Mouse (Mus musculus) intestine, postnatal 0 days (tissue): ENCODE data around the gene Rxra. TPM values are rescaled to one million over a fixed set of nuclear protein-coding genes. Genes with fewer than 3 reads are reported as not detected.

Experiments
- ATAC-seq: fragments of 200-750 bp; cut with Nextera tagmentation; 2 replicates; pipeline ENCODE4 v1.8.0; 2017; ENCODE audit warnings: mild to moderate bottlenecking, moderate TSS enrichment, moderate library complexity
- H3K27ac ChIP-seq: fragments of 300-500 bp; sonication (generic); 2 replicates; pipeline ENCODE4 v1.5.1; 2014; ENCODE audit warnings: mild to moderate bottlenecking, low read depth, low read length, moderate library complexity
- H3K27me3 ChIP-seq: fragments of 300-500 bp; sonication (generic); replicated peaks from 2 replicates; pipeline ENCODE4 v1.6.1; 2014; ENCODE audit warnings: low read length, mixed read lengths; ENCODE audit not compliant: control insufficient read depth, insufficient read depth
- H3K36me3 ChIP-seq: fragments of 300-500 bp; sonication (generic); 2 replicates; pipeline ENCODE4 v1.6.1; 2014; ENCODE audit warnings: mild to moderate bottlenecking, moderate library complexity; ENCODE audit not compliant: control insufficient read depth, insufficient read depth
- H3K4me1 ChIP-seq: fragments of 300-500 bp; sonication (generic); replicated peaks from 2 replicates; pipeline ENCODE4 v1.6.1; 2014; ENCODE audit warnings: antibody characterized with exemption, low read length, mixed read lengths; ENCODE audit not compliant: control insufficient read depth, insufficient read depth
- H3K4me2 ChIP-seq: fragments of 300-500 bp; sonication (generic); replicated peaks from 2 replicates; pipeline ENCODE4 v1.6.1; 2014; ENCODE audit warnings: low read depth, mild to moderate bottlenecking, moderate library complexity
- H3K4me3 ChIP-seq: fragments of 300-500 bp; sonication (generic); 2 replicates; pipeline ENCODE4 v1.5.1; 2014; ENCODE audit warnings: low read depth, low read length
- H3K9ac ChIP-seq: fragments of 300-500 bp; sonication (generic); 2 replicates; pipeline ENCODE4 v1.6.1; 2014; ENCODE audit warnings: mild to moderate bottlenecking, low read depth, low read length
- H3K9me3 ChIP-seq: fragments of 300-500 bp; sonication (generic); 2 replicates; pipeline ENCODE4 v1.6.1; 2016; ENCODE audit warnings: mixed run types; ENCODE audit not compliant: control insufficient read depth
- CTCF ChIP-seq: sonication (generic); IDR thresholded peaks from 2 replicates; pipeline ENCODE4 v1.5.1; 2016; ENCODE audit warnings: low read depth, mild to moderate bottlenecking, control low read depth, antibody characterized with exemption, moderate library complexity
- WGBS: fragments of 180-500 bp; shearing (Covaris S2); extraction: QIAGEN DNeasy Blood & Tissue Kit; methylation state at CpG from one replicate; pipeline ENCODE4 v1.1.7; 2014; 5-methylcytosine and 5-hydroxymethylcytosine counted together
- polyA plus RNA-seq: library from polyadenylated mRNA; unstranded; fragments of >200 nt; fragmentation: Nextera tagmentation; extraction: Ambion mirVana; gene quantifications from 2 replicates; pipeline ENCODE4 v1.2.1, GENCODE M21; 2015

The Rxra gene
- polyA plus RNA-seq, 1 experiment from 2014 or later, result 9.0 TPM

DNA sequence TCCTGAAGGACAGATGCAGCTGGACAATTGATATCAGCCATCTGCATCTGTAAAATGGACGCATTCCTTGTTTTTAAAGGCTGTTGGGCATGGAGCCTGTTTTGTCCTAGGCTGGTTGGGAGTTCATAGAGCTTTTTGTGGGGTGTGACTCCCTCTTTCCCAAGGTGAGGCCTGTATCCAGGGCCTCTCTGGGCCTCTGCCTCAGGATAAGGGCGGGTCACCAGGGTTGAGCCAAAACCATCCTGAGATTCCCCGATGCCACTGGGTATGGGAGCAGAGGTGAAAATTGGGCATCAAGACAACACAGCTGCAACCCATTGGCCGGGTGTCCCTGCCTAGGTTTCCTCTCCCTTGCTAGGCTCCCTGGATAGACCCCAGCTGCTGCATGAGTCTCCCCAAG, 5.2 kb downstream of the Rxra start:
- 69% methylated on average over 4 of the region's 4 CpGs for WGBS
- no peak overlapping the region for H3K9ac ChIP-seq
- peaks cover 59% of the 10 kb centered on the region for H3K4me1 ChIP-seq
- TF ChIP-seq CTCF, result no peak
- H3K36me3 ChIP-seq, result no peaks in the 10 kb centered on the region
- no peak for ATAC-seq
- 0 out of 2 replicates have a peak overlapping the region, but pooled peaks have one; percentile 9 for H3K4me2 ChIP-seq
- H3K27me3 ChIP-seq, result no peaks in the 10 kb centered on the region
- H3K9me3 ChIP-seq, result no peaks in the 10 kb centered on the region
- H3K4me3 ChIP-seq, result no peak overlapping the region
- H3K27ac ChIP-seq, result 0 out of 2 replicates have a peak overlapping the region, but pooled peaks have one; percentile 21

DNA sequence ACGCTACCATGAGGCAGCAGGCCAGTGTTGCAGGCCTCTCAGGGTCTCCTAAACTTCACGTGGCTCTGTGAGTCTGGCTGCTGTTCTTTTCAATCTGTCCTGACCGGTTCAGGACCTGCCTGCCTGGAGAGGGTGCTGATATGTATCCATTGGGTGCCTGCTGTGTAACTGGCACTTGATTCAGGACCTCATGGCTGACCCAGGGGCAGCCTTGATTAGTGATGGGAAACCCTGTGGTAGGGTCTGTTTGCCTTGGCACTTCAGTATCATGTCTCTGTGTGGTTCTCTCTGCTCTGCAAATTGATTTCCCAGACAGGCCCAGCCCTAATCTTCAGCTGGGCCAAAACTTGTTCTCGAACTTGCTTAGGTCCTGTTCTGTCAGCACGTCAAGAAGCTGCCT, 5.9 kb downstream of the Rxra start:
- TF ChIP-seq CTCF, result no peak
- Histone ChIP-seq H3K4me3 (no peak overlapping the region), H3K27me3 (no peaks in the 10 kb centered on the region), H3K9ac (no peak overlapping the region), H3K9me3 (no peaks in the 10 kb centered on the region), H3K27ac (peak overlapping the region; percentile 54; the same call in 1 of the 2 replicates), H3K4me2 (no peak overlapping the region; the same call in 1 of the 2 replicates), H3K36me3 (no peaks in the 10 kb centered on the region), H3K4me1 (peaks cover 66% of the 10 kb centered on the region)
- 47% methylated on average over 5 of the region's 5 CpGs for WGBS
- no peak for ATAC-seq

DNA sequence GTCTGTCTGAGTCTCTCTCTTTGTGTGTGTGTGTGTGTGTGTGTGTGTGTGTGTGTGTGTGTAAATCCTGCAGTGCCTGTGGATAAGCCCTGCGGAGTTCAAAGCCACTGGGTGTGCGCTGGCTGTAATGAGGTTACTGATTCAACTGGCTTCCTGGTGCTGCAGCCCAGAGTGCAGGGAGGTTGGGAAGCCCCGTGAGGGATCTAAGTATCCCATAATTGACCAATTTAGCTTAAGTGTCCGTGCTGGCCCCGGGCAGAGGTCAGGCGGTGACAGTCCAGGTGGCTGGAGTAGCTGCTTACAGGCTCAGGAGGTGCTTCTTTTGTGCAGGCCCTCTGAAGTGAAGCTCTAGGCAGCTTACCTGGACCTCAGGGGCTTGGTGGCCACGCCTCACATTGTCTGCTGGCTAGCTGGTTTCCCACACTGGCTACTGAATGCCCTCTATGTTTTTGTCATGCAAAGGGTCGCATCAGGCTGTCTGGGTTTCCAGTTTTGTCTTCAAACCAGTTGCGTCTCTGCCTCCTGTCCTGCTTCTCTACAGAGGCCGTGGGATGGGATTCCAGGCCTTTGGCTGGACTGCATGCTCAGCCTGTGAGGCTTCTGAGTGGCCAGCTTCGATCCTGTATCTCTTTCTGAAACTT, 7.9 kb downstream of the Rxra start:
- H3K27ac ChIP-seq, result peak overlapping the region; percentile 54
- ATAC-seq, result no peak
- H3K4me2 ChIP-seq, result 0 out of 2 replicates have a peak overlapping the region, but pooled peaks have one; percentile 35
- WGBS, result 48% methylated on average over 11 of the region's 11 CpGs
- no peak overlapping the region for H3K4me3 ChIP-seq
- H3K27me3 ChIP-seq, result no peaks in the 10 kb centered on the region
- H3K4me1 ChIP-seq, result peaks cover 74% of the 10 kb centered on the region
- H3K9me3 ChIP-seq, result no peaks in the 10 kb centered on the region
- H3K36me3 ChIP-seq, result no peaks in the 10 kb centered on the region
- no peak for TF ChIP-seq CTCF
- H3K9ac ChIP-seq, result no peak overlapping the region

DNA sequence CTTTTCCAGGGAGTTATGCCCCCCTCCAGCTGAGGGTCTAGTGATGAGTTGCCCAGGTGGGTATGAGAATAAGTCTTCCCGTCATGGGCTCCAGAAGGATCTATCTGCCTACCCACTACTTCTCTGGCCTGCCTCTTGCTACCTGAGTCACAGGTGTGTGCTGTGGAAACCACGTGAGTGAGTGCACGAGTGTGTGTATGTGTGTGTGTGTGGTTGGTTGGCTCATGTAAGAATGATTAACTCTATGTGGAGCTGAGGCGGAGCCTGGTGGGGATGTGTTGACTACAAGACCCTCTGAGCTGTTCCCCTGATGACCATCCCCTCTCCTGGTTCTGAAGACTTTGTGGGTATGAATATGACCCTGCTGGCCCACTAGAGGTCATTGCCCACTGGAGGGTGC, 9.7 kb downstream of the Rxra start:
- Histone ChIP-seq H3K9ac (no peak overlapping the region), H3K9me3 (no peaks in the 10 kb centered on the region), H3K36me3 (no peaks in the 10 kb centered on the region), H3K4me2 (peak overlapping the region; percentile 32; the same call in 1 of the 2 replicates), H3K4me1 (peaks cover 66% of the 10 kb centered on the region), H3K27me3 (no peaks in the 10 kb centered on the region), H3K4me3 (no peak overlapping the region), H3K27ac (peak overlapping the region; percentile 83)
- ATAC-seq, result peak; percentile 84
- no peak for TF ChIP-seq CTCF
- WGBS, result 54% methylated on average over 4 of the region's 4 CpGs

DNA sequence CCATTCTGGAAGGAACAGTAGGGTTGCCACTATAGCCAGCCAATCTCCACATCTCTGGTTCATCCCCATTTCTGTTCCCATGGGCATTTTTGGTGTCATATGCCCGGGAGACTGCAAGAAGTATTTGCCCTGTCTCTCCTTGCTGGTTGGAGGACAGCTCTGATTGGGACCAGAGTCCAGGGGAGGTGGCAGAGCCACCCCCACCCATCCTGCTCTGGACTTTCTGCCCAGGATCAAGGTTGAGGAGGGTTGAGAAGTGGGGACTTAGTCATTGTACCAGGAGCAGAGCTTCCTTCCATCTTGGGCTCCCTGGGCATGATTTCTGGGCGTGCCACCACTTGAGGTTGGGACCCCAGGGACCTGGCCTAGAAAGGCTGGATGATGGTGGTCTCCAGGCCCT, 10.1 kb downstream of the Rxra start:
- Histone ChIP-seq H3K4me1 (peaks cover 66% of the 10 kb centered on the region), H3K4me2 (peak overlapping the region; percentile 32), H3K9me3 (no peaks in the 10 kb centered on the region), H3K36me3 (no peaks in the 10 kb centered on the region), H3K9ac (no peak overlapping the region), H3K27ac (peak overlapping the region; percentile 83), H3K27me3 (no peaks in the 10 kb centered on the region), H3K4me3 (no peak overlapping the region)
- peak; percentile 89 for ATAC-seq
- 38% methylated on average over 2 of the region's 2 CpGs for WGBS
- TF ChIP-seq CTCF, result no peak

DNA sequence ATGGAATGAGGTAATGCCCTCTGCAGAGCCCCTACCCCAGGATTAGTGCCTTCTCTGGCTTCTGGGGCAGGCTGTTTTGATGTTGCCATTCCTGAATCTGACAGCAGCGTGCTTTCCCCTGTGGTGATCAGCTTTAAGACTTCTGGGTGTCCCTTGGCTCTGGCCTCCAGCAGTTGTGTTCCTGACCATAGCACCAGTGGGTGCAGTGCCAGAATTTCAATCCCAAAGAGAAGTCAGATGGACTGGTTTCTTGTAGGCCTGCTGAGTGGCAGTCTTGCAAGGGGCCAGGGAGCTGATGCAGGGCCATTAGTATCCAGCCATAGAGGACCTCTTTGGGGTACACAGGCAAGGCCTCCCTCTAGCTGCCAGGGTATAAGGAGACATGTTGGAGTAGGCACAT, 10.8 kb downstream of the Rxra start:
- no peak overlapping the region for H3K4me3 ChIP-seq
- no peak overlapping the region for H3K4me2 ChIP-seq
- H3K9ac ChIP-seq, result no peak overlapping the region; the same call in 1 of the 2 replicates
- peaks cover 59% of the 10 kb centered on the region for H3K4me1 ChIP-seq
- TF ChIP-seq CTCF, result 0 out of 2 replicates have a peak, but pooled peaks have one; percentile 7
- WGBS, result 41% methylated on average over 1 of the region's 1 CpGs
- no peaks in the 10 kb centered on the region for H3K9me3 ChIP-seq
- no peak for ATAC-seq
- H3K27ac ChIP-seq, result peak overlapping the region; percentile 83
- H3K27me3 ChIP-seq, result no peaks in the 10 kb centered on the region
- no peaks in the 10 kb centered on the region for H3K36me3 ChIP-seq
